Mouse (Mus musculus) heart, embryonic 14.5 days (tissue): Measurements from ENCODE around the gene Gm28308. TPM values are rescaled to one million over a fixed set of nuclear protein-coding genes. Genes with fewer than 3 reads are reported as not detected.

ENCODE experiments used
- ATAC-seq: fragments of 200-750 bp; cut with Nextera tagmentation; 2 replicates; pipeline ENCODE4 v1.8.0; 2017; ENCODE audit warnings: low read depth, moderate TSS enrichment; ENCODE audit not compliant: insufficient number of reproducible peaks, insufficient read depth, low FRiP score
- H3K27ac ChIP-seq, 2 experiments: fragments of 200-500 bp in 1 of 2; fragments of 300-500 bp in 1 of 2; sonication (generic) in 1 of 2; replicated peaks in 1 of 2; 2 replicates each; pipeline ENCODE4 v1.5.1; 2012 to 2014; ENCODE audit warnings: low read depth in 2 of 2, low read length in 2 of 2, control low read depth in 1 of 2, mild to moderate bottlenecking in 1 of 2, mixed read lengths in 1 of 2; ENCODE audit not compliant: control insufficient read depth in 1 of 2, insufficient read depth in 1 of 2
- H3K27me3 ChIP-seq: fragments of 300-500 bp; sonication (generic); 2 replicates; pipeline ENCODE4 v1.6.1; 2014; ENCODE audit warnings: mild to moderate bottlenecking, low read length, control low read depth; ENCODE audit not compliant: control insufficient read depth, insufficient read depth
- H3K36me3 ChIP-seq: fragments of 300-500 bp; sonication (generic); 2 replicates; pipeline ENCODE4 v1.6.1; 2014; ENCODE audit warnings: mild to moderate bottlenecking, control low read depth, low read length, mixed read lengths; ENCODE audit not compliant: control insufficient read depth, insufficient read depth
- H3K4me1 ChIP-seq, 2 experiments: fragments of 200-500 bp in 1 of 2; fragments of 300-500 bp in 1 of 2; sonication (generic) in 1 of 2; 2 replicates each; pipeline ENCODE4 v1.6.1; 2012 to 2014; ENCODE audit warnings: low read length in 2 of 2, control low read depth in 1 of 2, mixed read lengths in 1 of 2; ENCODE audit not compliant: control insufficient read depth in 2 of 2, insufficient read depth in 2 of 2
- H3K4me2 ChIP-seq: fragments of 300-500 bp; sonication (generic); 2 replicates; pipeline ENCODE4 v1.6.1; 2014; ENCODE audit warnings: mild to moderate bottlenecking, low read length
- H3K4me3 ChIP-seq, 2 experiments: fragments of 200-500 bp in 1 of 2; fragments of 300-500 bp in 1 of 2; sonication (generic) in 1 of 2; 2 replicates each; pipeline ENCODE4 v1.5.1; 2012 to 2014; ENCODE audit warnings: low read length in 2 of 2, mild to moderate bottlenecking in 2 of 2, control low read depth in 1 of 2, low read depth in 1 of 2, moderate library complexity in 1 of 2; ENCODE audit not compliant: control insufficient read depth in 1 of 2, insufficient read depth in 1 of 2
- H3K9ac ChIP-seq: fragments of 300-500 bp; sonication (generic); 2 replicates; pipeline ENCODE4 v1.6.1; 2014; ENCODE audit warnings: mild to moderate bottlenecking, low read length
- H3K9me3 ChIP-seq: fragments of 300-500 bp; sonication (generic); 2 replicates; pipeline ENCODE4 v1.6.1; 2016; ENCODE audit warnings: low read length, control low read depth; ENCODE audit not compliant: control insufficient read depth
- WGBS: fragments of 180-500 bp; shearing (Covaris S2); extraction: QIAGEN DNeasy Blood & Tissue Kit; methylation state at CpG from one replicate; pipeline ENCODE4 v1.1.7; 2014; 5-methylcytosine and 5-hydroxymethylcytosine counted together
- polyA plus RNA-seq: library from polyadenylated mRNA; unstranded; fragments of >200 nt; fragmentation: Nextera tagmentation; extraction: Ambion mirVana; gene quantifications from 2 replicates; pipeline ENCODE4 v1.2.1, GENCODE M21; 2014

Gene Gm28308
- polyA plus RNA-seq, 1 experiment from 2014 or later = not detected

- peaks cover 99% of the 10 kb centered on the region for H3K27me3 ChIP-seq
- H3K9ac ChIP-seq = peak overlapping the region; percentile 31
- no peak overlapping the region for H3K27ac ChIP-seq
- peak overlapping the region; percentile 75 for H3K4me2 ChIP-seq
- peaks cover 5 to 7% of the 10 kb centered on the region in 2 experiments; a peak in 3 of 4 replicates for H3K4me1 ChIP-seq
- H3K9me3 ChIP-seq = no peaks in the 10 kb centered on the region
- H3K36me3 ChIP-seq = no peaks in the 10 kb centered on the region
- no peak for ATAC-seq
- peak overlapping the region; percentile 48 to 60 for H3K4me3 ChIP-seq
- WGBS = 2% methylated on average over 43 of the region's 55 CpGs
Measured at GRCm38 (mm10) chr6:52191860-52192550, 21.1 kb downstream of the Gm28308 start.

GRCm38 (mm10) chr6:52190906-52191810 lies 22.0 kb downstream of the Gm28308 start, which contains the start of gene Hoxa4:
Gene Hoxa4 (minus strand): TSS chr6:52191753.
- Histone ChIP-seq H3K9me3 (no peaks in the 10 kb centered on the region), H3K4me2 (peak within 1 kb of the TSS; percentile 75), H3K27me3 (peaks cover 99% of the 10 kb centered on the region), H3K4me3 (peak within 1 kb of the TSS; percentile 48 to 60), H3K4me1 (peaks cover 5 to 7% of the 10 kb centered on the region in 2 experiments; a peak in 3 of 4 replicates), H3K36me3 (no peaks in the 10 kb centered on the region), H3K27ac (no peak within 1 kb of the TSS), H3K9ac (peak within 1 kb of the TSS; percentile 31)
- WGBS = 3% methylated on average over 72 of the region's 102 CpGs
- no peak for ATAC-seq

- Histone ChIP-seq H3K9me3 (no peaks in the 10 kb centered on the region), H3K36me3 (no peaks in the 10 kb centered on the region), H3K27me3 (peaks cover 99% of the 10 kb centered on the region), H3K4me3 (peak overlapping the region in 1 of 2 experiments; percentile 48; a peak in 1 of 4 replicates), H3K9ac (0 out of 2 replicates have a peak overlapping the region, but pooled peaks have one; percentile 22), H3K27ac (no peak overlapping the region), H3K4me2 (peak overlapping the region; percentile 75; the same call in 1 of the 2 replicates), H3K4me1 (peaks cover 5 to 7% of the 10 kb centered on the region in 2 experiments; a peak in 3 of 4 replicates)
- ATAC-seq = no peak
- WGBS = 2% methylated on average over 23 of the region's 23 CpGs
Measured at GRCm38 (mm10) chr6:52190410-52190809, 22.7 kb downstream of the Gm28308 start.

GRCm38 (mm10) chr6:52189909-52190308 lies 23.2 kb downstream of the Gm28308 start:
- Histone ChIP-seq H3K4me1 (peaks cover 5 to 7% of the 10 kb centered on the region in 2 experiments; a peak in 3 of 4 replicates), H3K36me3 (no peaks in the 10 kb centered on the region), H3K4me2 (no peak overlapping the region), H3K27me3 (peaks cover 99% of the 10 kb centered on the region), H3K9me3 (no peaks in the 10 kb centered on the region), H3K27ac (no peak overlapping the region), H3K9ac (no peak overlapping the region), H3K4me3 (no peak overlapping the region)
- WGBS = 6% methylated on average over 8 of the region's 8 CpGs
- ATAC-seq = no peak

- ATAC-seq = no peak
- H3K4me3 ChIP-seq = no peak overlapping the region
- H3K9ac ChIP-seq = no peak overlapping the region
- WGBS = 14% methylated on average over 5 of the region's 5 CpGs
- H3K4me1 ChIP-seq = peaks cover 5 to 7% of the 10 kb centered on the region in 2 experiments; a peak in 3 of 4 replicates
- no peaks in the 10 kb centered on the region for H3K9me3 ChIP-seq
- H3K4me2 ChIP-seq = no peak overlapping the region
- H3K27ac ChIP-seq = no peak overlapping the region
- H3K36me3 ChIP-seq = no peaks in the 10 kb centered on the region
- H3K27me3 ChIP-seq = peaks cover 99% of the 10 kb centered on the region
Measured at GRCm38 (mm10) chr6:52189172-52189591, 24.0 kb downstream of the Gm28308 start.

GRCm38 (mm10) chr6:52186500-52186899 lies 26.6 kb downstream of the Gm28308 start:
- Histone ChIP-seq H3K9me3 (no peaks in the 10 kb centered on the region), H3K9ac (no peak overlapping the region), H3K4me2 (no peak overlapping the region), H3K4me1 (no peaks in the 10 kb centered on the region; a peak in 1 of 4 replicates), H3K27ac (no peak overlapping the region), H3K27me3 (peaks cover 100% of the 10 kb centered on the region), H3K36me3 (no peaks in the 10 kb centered on the region), H3K4me3 (no peak overlapping the region)
- no peak for ATAC-seq
- 18% methylated on average over 1 of the region's 1 CpGs for WGBS

GRCm38 (mm10) chr6:52185834-52186233 lies 27.3 kb downstream of the Gm28308 start:
- no peak overlapping the region for H3K4me2 ChIP-seq
- no peak overlapping the region for H3K9ac ChIP-seq
- H3K27ac ChIP-seq = no peak overlapping the region
- no peaks in the 10 kb centered on the region for H3K36me3 ChIP-seq
- H3K9me3 ChIP-seq = no peaks in the 10 kb centered on the region
- no peak overlapping the region for H3K4me3 ChIP-seq
- peaks cover 100% of the 10 kb centered on the region for H3K27me3 ChIP-seq
- WGBS = 11% methylated on average over 3 of the region's 3 CpGs
- no peak for ATAC-seq
- no peaks in the 10 kb centered on the region for H3K4me1 ChIP-seq
